Comparison of ENCODE assay signal across 9 mouse cellular contexts in the genomic region with DNA sequence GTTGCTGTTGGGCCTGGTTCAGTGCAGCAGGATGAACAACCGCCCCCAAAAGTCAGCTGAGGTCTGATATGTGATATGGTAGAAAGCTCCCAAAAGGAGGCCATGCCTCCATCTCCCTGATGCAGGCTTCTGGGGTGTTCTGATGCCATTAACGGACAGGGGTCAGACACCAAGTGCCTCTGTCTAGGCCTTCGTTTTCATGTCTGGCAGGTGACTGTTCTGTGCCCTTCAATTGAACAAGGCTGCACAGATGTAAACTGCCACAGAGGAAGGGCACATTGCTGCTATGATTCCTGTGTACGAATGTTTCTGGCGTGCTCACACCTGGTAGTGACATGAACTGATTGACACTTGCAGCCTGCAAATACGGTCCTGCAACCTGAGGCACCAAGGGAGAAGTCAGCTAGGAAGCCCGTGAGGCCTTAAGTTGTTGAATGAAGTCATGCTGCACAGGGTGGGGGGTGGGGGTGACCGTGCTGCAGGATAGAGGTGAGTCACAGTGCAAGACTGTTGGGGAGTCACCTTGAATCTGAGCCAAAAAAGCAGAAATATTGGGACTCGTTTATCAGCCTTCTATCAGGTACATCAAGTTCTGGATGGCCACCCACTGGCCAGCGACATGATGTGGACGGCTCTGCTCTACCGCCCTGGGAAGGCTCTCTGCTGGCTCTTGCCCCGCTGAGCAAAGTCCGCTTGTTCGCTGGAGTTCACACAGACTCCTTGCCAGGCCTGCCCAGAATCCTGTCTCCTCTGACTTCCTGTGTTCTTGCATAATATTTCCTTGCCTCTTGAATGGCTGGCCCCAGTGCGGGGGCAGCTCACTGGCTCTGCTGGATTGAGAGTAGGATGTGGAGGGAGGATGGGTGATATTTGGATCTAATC. TPM values are rescaled to one million over a fixed set of nuclear protein-coding genes. Genes with fewer than 3 reads are reported as not detected.
DNase-seq lines count a peak whose midpoint lies in the region; ATAC-seq and TF ChIP-seq lines count a peak whose summit lies in the region.
"Had no signal": no experiment of that assay in that cellular context is flagged by ENCODE, and none has a peak within 500 bp of the region (broad histone marks: within the 10 kb centered on the region; RNA-seq: fewer than 3 reads in every experiment).

No protein-coding gene starts in this region.

- H3K4me1 ChIP-seq in kidney, adult 2 months (ENCODE audit: control insufficient read depth, insufficient read depth, low read length) = peaks cover 41% of the 10 kb centered on the region
- H3K4me1 ChIP-seq in lung, embryonic 14.5 days (ENCODE audit: insufficient read depth) = peaks cover 6% of the 10 kb centered on the region; the same call in 1 of the 2 replicates

- peak; percentile 83 for ATAC-seq in lung, embryonic 14.5 days (ENCODE audit: insufficient read depth)

- peak overlapping the region; percentile 78 for H3K27ac ChIP-seq in kidney, adult 2 months (ENCODE audit: insufficient read depth, low read depth, low read length)
- peak overlapping the region; percentile 9 for H3K27ac ChIP-seq in lung, embryonic 14.5 days (ENCODE audit: low read depth)
- H3K27ac ChIP-seq: limb, embryonic 12.5 days had no signal

- no peaks in the 10 kb centered on the region for H3K36me3 ChIP-seq in kidney, adult 2 months (ENCODE audit: control insufficient read depth, insufficient read depth, low read length)
- no peaks in the 10 kb centered on the region for H3K36me3 ChIP-seq in lung, embryonic 14.5 days (ENCODE audit: insufficient read depth)
- H3K36me3 ChIP-seq: limb, embryonic 12.5 days had no signal

- TF ChIP-seq POLR2A in kidney, adult 2 months (IDR thresholded peaks at IDR 0.05; ENCODE audit: low read depth, low read length) = no peak

- no peak overlapping the region for H3K4me2 ChIP-seq in lung, embryonic 14.5 days
- H3K4me2 ChIP-seq: limb, embryonic 12.5 days had no signal

- 31% methylated on average over 16 of the region's 16 CpGs for WGBS in kidney, adult 2 months
- WGBS in lung, embryonic 14.5 days = 54% methylated on average over 16 of the region's 16 CpGs

- no peaks in the 10 kb centered on the region for H3K27me3 ChIP-seq in kidney, adult 2 months (replicated peaks; ENCODE audit: control insufficient read depth, insufficient read depth, low read length)
- H3K27me3 ChIP-seq in lung, embryonic 14.5 days (ENCODE audit: insufficient read depth, low read length) = no peaks in the 10 kb centered on the region

- no peak overlapping the region for H3K4me3 ChIP-seq in kidney, adult 2 months (ENCODE audit: insufficient read depth, low read depth, low read length)
- H3K4me3 ChIP-seq in lung, embryonic 14.5 days (ENCODE audit: low read depth, low read length) = no peak overlapping the region
- H3K4me3 ChIP-seq: limb, embryonic 12.5 days had no signal

- TF ChIP-seq CTCF in kidney, adult 2 months (conservative IDR thresholded peaks at IDR 0.05; ENCODE audit: insufficient read depth, insufficient read length, low read depth, low read length) = 0 out of 2 replicates have a peak, but pooled peaks have one; percentile 20
- no peak for TF ChIP-seq CTCF in lung, embryonic 14.5 days (IDR thresholded peaks at IDR 0.05; ENCODE audit: low read depth)

- no peak overlapping the region for H3K9ac ChIP-seq in lung, embryonic 14.5 days
- H3K9ac ChIP-seq: limb, embryonic 12.5 days had no signal

- peak; percentile 17 for DNase-seq in thymus, postnatal 0 days (ENCODE audit: low spot score)
- DNase-seq in thymus, postnatal 25 days = no peak
- DNase-seq in gastrocnemius, postnatal 25 days = peak; percentile 81
- peak; percentile 98 for DNase-seq in kidney, adult 2 months
- DNase-seq in lung, embryonic 14.5 days = peak; percentile 76
- DNase-seq in yolk sac, embryonic 10.5 days (ENCODE audit: low spot score) = peak; percentile 85
- no peak for DNase-seq in cerebellum, adult 11 months
- no peak for DNase-seq in cerebellum, postnatal 14 days

- no peaks in the 10 kb centered on the region for H3K9me3 ChIP-seq in lung, embryonic 14.5 days (ENCODE audit: low read depth, low read length)
- H3K9me3 ChIP-seq: limb, embryonic 12.5 days had no signal

RNA-seq across cellular contexts. Expression of gene Epas1, which starts 16.1 kb away (rescaled TPM):
- polyA plus RNA-seq in thymus, postnatal 0 days (2015; fragmentation: Nextera tagmentation; extraction: Ambion mirVana) = 1.6 and 2.4 TPM in 2 replicates
- 100 to 1,000 TPM in 1 of 2 experiments, 10 to 100 TPM in 1; 91.3 to 110 TPM for total RNA-seq in gastrocnemius, postnatal 25 days (2021)
- polyA plus RNA-seq in kidney, adult 2 months (2012; rRNA removed) = 75.9 and 108 TPM in 2 replicates
- 13.2 and 15.7 TPM in 2 replicates for polyA plus RNA-seq in lung, embryonic 14.5 days (2014; fragmentation: Nextera tagmentation; extraction: Ambion mirVana)

Comparison
In these comparisons a context has a peak if more than half of its experiments do, and no peak if none do; other contexts are left out.
1. DNase-seq: peak in thymus, postnatal 0 days (single experiment), gastrocnemius, postnatal 25 days (single experiment), kidney, adult 2 months (single experiment), lung, embryonic 14.5 days (single experiment) and yolk sac, embryonic 10.5 days (single experiment); none in thymus, postnatal 25 days (single experiment), cerebellum, adult 11 months (single experiment) and cerebellum, postnatal 14 days (0 of 2).